Mouse (Mus musculus) midbrain, postnatal 0 days (tissue): ENCODE data around the gene Nbr1. TPM values are rescaled to one million over a fixed set of nuclear protein-coding genes. Genes with fewer than 3 reads are reported as not detected.
A peak's percentile ranks its signal among the peaks of the same experiment; 100 is the strongest.

Experiments
- ATAC-seq: fragments of 200-750 bp; cut with Nextera tagmentation; 2 replicates; pipeline ENCODE4 v1.8.0; 2017; ENCODE audit warnings: moderate number of reproducible peaks, mild to moderate bottlenecking, moderate TSS enrichment, moderate library complexity; ENCODE audit not compliant: low FRiP score
- DNase-seq: peaks from one replicate; pipeline ENCODE4 v3.0.0-alpha.2; 2015; ENCODE audit warnings: low spot score
- H3K27ac ChIP-seq: fragments of 300-500 bp; sonication (generic); 2 replicates; pipeline ENCODE4 v1.5.1; 2014; ENCODE audit warnings: low read depth, mild to moderate bottlenecking, low read length, mixed read lengths
- H3K27me3 ChIP-seq: fragments of 300-500 bp; sonication (generic); 2 replicates; pipeline ENCODE4 v1.6.1; 2014; ENCODE audit warnings: low read length, control low read depth, mixed read lengths; ENCODE audit not compliant: insufficient read depth
- H3K36me3 ChIP-seq: fragments of 300-500 bp; sonication (generic); 2 replicates; pipeline ENCODE4 v1.6.1; 2014; ENCODE audit warnings: low read length, control low read depth, mixed read lengths; ENCODE audit not compliant: insufficient read depth
- H3K4me1 ChIP-seq: fragments of 300-500 bp; sonication (generic); 2 replicates; pipeline ENCODE4 v1.6.1; 2014; ENCODE audit warnings: mild to moderate bottlenecking, control low read depth, antibody characterized with exemption, low read length, mixed read lengths; ENCODE audit not compliant: insufficient read depth
- H3K4me2 ChIP-seq: fragments of 300-500 bp; sonication (generic); 2 replicates; pipeline ENCODE4 v1.6.1; 2014; ENCODE audit warnings: low read depth, mild to moderate bottlenecking, low read length, mixed read lengths; ENCODE audit not compliant: poor library complexity, severe bottlenecking
- H3K4me3 ChIP-seq: fragments of 300-500 bp; sonication (generic); 2 replicates; pipeline ENCODE4 v1.5.1; 2014; ENCODE audit warnings: low read depth, mild to moderate bottlenecking, low read length, moderate library complexity
- H3K9ac ChIP-seq: fragments of 300-500 bp; sonication (generic); replicated peaks from 2 replicates; pipeline ENCODE4 v1.6.1; 2014; ENCODE audit warnings: mild to moderate bottlenecking, low read length, moderate library complexity, mixed read lengths; ENCODE audit not compliant: poor library complexity, severe bottlenecking
- H3K9me3 ChIP-seq: fragments of 300-500 bp; sonication (generic); 2 replicates; pipeline ENCODE4 v1.6.1; 2016; ENCODE audit warnings: low read length, control low read depth
- CTCF ChIP-seq: IDR thresholded peaks from 2 replicates; pipeline ENCODE4 v1.5.1; 2016; ENCODE audit warnings: antibody characterized with exemption, mild to moderate bottlenecking
- WGBS: fragments of 180-500 bp; shearing (Covaris S2); extraction: QIAGEN DNeasy Blood & Tissue Kit; methylation state at CpG from one replicate; pipeline ENCODE4 v1.1.7; 2014; 5-methylcytosine and 5-hydroxymethylcytosine counted together
- polyA plus RNA-seq: library from polyadenylated mRNA; unstranded; fragments of >200 nt; fragmentation: Nextera tagmentation; extraction: Ambion mirVana; gene quantifications from 2 replicates; pipeline ENCODE4 v1.2.1, GENCODE M21; 2015
- total RNA-seq: library from RNA; depleted of rRNA; stranded (reverse); fragments of >200 nt; gene quantifications from 2 replicates; pipeline ENCODE4 v1.2.3, GENCODE M21; 2014; rRNA removed

Gene Nbr1
- total RNA-seq (121 and 128 TPM in 2 replicates), polyA plus RNA-seq (56.3 and 59.7 TPM in 2 replicates)

DNA sequence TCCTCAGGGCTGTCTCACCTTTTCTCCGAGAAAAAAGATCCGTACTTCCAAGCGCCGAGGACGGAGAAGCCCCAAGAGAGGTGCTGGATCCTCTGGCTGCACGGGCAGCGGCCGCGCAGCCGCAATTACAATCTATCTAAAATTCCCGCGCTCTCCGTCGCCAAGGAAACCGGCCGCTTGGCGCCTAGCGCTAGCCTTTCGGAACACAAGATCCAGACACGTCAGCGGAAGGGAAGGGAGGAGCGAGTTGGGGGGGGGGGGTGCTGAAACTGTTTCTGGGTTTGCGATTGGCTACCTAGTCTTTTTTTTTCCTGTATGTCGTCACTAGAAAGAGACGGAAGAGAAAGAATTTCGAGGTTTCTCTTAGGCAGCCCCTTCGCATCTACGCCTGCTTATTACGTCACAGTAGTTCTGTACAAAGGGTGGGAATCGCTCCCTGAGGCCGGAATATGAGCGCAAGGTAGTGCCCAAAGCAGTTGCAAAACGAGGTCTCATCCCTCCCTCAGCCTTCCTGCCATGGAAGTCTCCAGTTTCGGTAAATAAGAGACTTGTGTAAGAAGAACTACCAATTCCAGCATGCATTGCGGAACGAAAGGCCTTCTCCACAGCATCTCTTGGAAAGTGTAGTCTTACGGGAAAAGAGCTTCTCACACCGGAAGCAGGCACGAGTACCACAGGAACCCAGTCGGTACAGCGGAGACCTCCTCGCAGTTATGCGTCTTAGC, at the start of gene Nbr1, which contains the start of gene Brca1:
Nbr1 (plus strand) TSS at position 399 of the 725 bp plus-strand sequence.
Brca1 (minus strand) TSS at position 205 of the 725 bp plus-strand sequence.
- Histone ChIP-seq H3K9me3 (no peaks in the 10 kb centered on the region), H3K9ac (peak within 1 kb of the TSS; percentile 61), H3K27me3 (no peaks in the 10 kb centered on the region), H3K36me3 (peaks cover 2% of the 10 kb centered on the region; the same call in 1 of the 2 replicates), H3K4me1 (peaks cover 11% of the 10 kb centered on the region; the same call in 1 of the 2 replicates), H3K4me3 (peak within 1 kb of the TSS; percentile 53), H3K4me2 (peak within 1 kb of the TSS; percentile 85), H3K27ac (peak within 1 kb of the TSS; percentile 88)
- DNase-seq, result peak; percentile 99
- TF ChIP-seq CTCF, result no peak
- peak; percentile 84 for ATAC-seq
- WGBS, result under 1% methylated on average over 43 of the region's 43 CpGs

- Histone ChIP-seq H3K27me3 (no peaks in the 10 kb centered on the region), H3K9ac (no peak overlapping the region), H3K4me1 (no peaks in the 10 kb centered on the region), H3K27ac (no peak overlapping the region), H3K4me3 (no peak overlapping the region), H3K9me3 (no peaks in the 10 kb centered on the region), H3K36me3 (no peaks in the 10 kb centered on the region), H3K4me2 (no peak overlapping the region)
- TF ChIP-seq CTCF, result no peak
- ATAC-seq (no peak), DNase-seq (no peak)
- 82% methylated on average over 5 of the region's 5 CpGs for WGBS
Measured at GRCm38 (mm10) chr11:101506269-101506780, 45.6 kb upstream of the Nbr1 start.

- Histone ChIP-seq H3K27me3 (no peaks in the 10 kb centered on the region), H3K4me2 (no peak overlapping the region), H3K9ac (no peak overlapping the region), H3K27ac (no peak overlapping the region), H3K9me3 (no peaks in the 10 kb centered on the region), H3K36me3 (no peaks in the 10 kb centered on the region), H3K4me1 (no peaks in the 10 kb centered on the region), H3K4me3 (no peak overlapping the region)
- ATAC-seq (no peak), DNase-seq (no peak)
- 90% methylated on average over 7 of the region's 7 CpGs for WGBS
- no peak for TF ChIP-seq CTCF
Measured at GRCm38 (mm10) chr11:101507090-101507489, 44.9 kb upstream of the Nbr1 start.

DNA sequence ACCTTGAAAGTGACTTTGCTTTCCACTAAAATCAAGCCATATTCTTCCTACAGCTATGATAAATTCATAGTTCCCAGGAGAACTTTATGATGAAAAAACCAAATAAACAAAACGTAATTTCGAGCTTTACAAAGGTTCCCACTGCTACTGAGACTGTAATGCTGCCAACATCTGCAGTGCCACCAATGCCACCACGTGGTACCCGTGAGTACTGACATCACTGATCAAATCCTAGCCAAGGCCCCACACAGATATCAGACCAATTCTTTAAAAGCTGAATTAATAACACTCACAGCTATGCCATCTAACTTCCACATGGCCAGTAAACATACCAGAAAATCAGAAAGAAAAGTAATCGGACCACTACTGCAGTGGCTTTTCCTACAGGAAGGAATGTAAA, 33.0 kb upstream of the Nbr1 start:
- Histone ChIP-seq H3K27me3 (no peaks in the 10 kb centered on the region), H3K4me2 (no peak overlapping the region), H3K36me3 (no peaks in the 10 kb centered on the region), H3K4me3 (no peak overlapping the region), H3K9me3 (no peaks in the 10 kb centered on the region), H3K9ac (no peak overlapping the region), H3K27ac (no peak overlapping the region), H3K4me1 (no peaks in the 10 kb centered on the region)
- DNase-seq, result peak; percentile 50
- ATAC-seq, result no peak
- TF ChIP-seq CTCF, result peak; percentile 59
- WGBS, result 78% methylated on average over 5 of the region's 5 CpGs

- Histone ChIP-seq H3K9me3 (no peaks in the 10 kb centered on the region), H3K27me3 (no peaks in the 10 kb centered on the region), H3K27ac (no peak overlapping the region), H3K4me3 (no peak overlapping the region), H3K36me3 (no peaks in the 10 kb centered on the region), H3K4me2 (no peak overlapping the region), H3K4me1 (no peaks in the 10 kb centered on the region), H3K9ac (no peak overlapping the region)
- 90% methylated on average over 6 of the region's 6 CpGs for WGBS
- no peak for TF ChIP-seq CTCF
- DNase-seq, result no peak
- ATAC-seq, result no peak
Measured at GRCm38 (mm10) chr11:101519364-101519763, 32.6 kb upstream of the Nbr1 start.

DNA sequence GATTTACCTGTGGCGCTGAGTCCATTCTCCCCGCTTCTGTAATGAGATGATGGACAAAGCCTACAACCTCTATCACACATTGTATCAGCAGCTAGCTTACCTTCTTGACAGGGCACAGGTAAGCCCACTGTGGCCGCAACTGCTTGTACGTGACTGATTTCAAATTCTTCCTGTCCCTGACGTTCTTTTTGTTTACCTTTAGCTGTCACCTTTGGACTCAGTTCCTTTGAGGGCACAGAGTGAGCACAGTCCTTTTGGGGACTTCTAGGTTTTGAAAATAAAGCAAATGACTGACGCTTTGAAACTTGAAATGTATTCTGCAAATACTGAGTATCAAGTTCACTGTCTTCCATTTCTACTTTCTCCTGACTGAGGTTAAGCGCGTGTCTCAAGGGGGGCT, 27.5 kb upstream of the Nbr1 start:
- WGBS, result 95% methylated on average over 8 of the region's 8 CpGs
- Histone ChIP-seq H3K4me1 (no peaks in the 10 kb centered on the region), H3K9ac (no peak overlapping the region), H3K36me3 (no peaks in the 10 kb centered on the region), H3K4me2 (no peak overlapping the region), H3K27me3 (no peaks in the 10 kb centered on the region), H3K9me3 (no peaks in the 10 kb centered on the region), H3K27ac (no peak overlapping the region), H3K4me3 (no peak overlapping the region)
- DNase-seq, result no peak
- TF ChIP-seq CTCF, result no peak
- ATAC-seq, result no peak
